Mouse (Mus musculus) limb, embryonic 14.5 days (tissue): ENCODE results near the gene Vps37d. TPM values are rescaled to one million over a fixed set of nuclear protein-coding genes. Genes with fewer than 3 reads are reported as not detected.

Source experiments
- ATAC-seq: fragments of 200-750 bp; cut with Nextera tagmentation; 2 replicates; pipeline ENCODE4 v1.8.0; 2017; ENCODE audit warnings: low read depth, moderate number of reproducible peaks, moderate TSS enrichment; ENCODE audit not compliant: low FRiP score
- DNase-seq: peaks from one replicate; pipeline ENCODE4 v3.0.0-alpha.2; 2015; ENCODE audit warnings: low spot score
- H3K27ac ChIP-seq: fragments of 300-500 bp; sonication (generic); replicated peaks from 2 replicates; pipeline ENCODE4 v1.5.1; 2014; ENCODE audit warnings: low read depth, mild to moderate bottlenecking, low read length, moderate library complexity, mixed read lengths
- H3K27me3 ChIP-seq: fragments of 300-500 bp; sonication (generic); 2 replicates; pipeline ENCODE4 v1.6.1; 2014; ENCODE audit warnings: low read length, mixed read lengths; ENCODE audit not compliant: control insufficient read depth, insufficient read depth
- H3K36me3 ChIP-seq: fragments of 300-500 bp; sonication (generic); 2 replicates; pipeline ENCODE4 v1.6.1; 2014; ENCODE audit warnings: mild to moderate bottlenecking, low read length, moderate library complexity, mixed read lengths; ENCODE audit not compliant: control insufficient read depth, insufficient read depth
- H3K4me1 ChIP-seq: fragments of 300-500 bp; sonication (generic); 2 replicates; pipeline ENCODE4 v1.6.1; 2014; ENCODE audit warnings: antibody characterized with exemption, low read length, mixed read lengths; ENCODE audit not compliant: control insufficient read depth, insufficient read depth
- H3K4me2 ChIP-seq: fragments of 300-500 bp; sonication (generic); replicated peaks from 2 replicates; pipeline ENCODE4 v1.6.1; 2014; ENCODE audit warnings: low read depth, mild to moderate bottlenecking, low read length, moderate library complexity; ENCODE audit not compliant: severe bottlenecking
- H3K4me3 ChIP-seq: fragments of 300-500 bp; sonication (generic); replicated peaks from 2 replicates; pipeline ENCODE4 v1.5.1; 2014; ENCODE audit warnings: low read length
- H3K9ac ChIP-seq: fragments of 300-500 bp; sonication (generic); 2 replicates; pipeline ENCODE4 v1.6.1; 2014; ENCODE audit warnings: mild to moderate bottlenecking, low read depth, low read length, moderate library complexity; ENCODE audit not compliant: severe bottlenecking
- H3K9me3 ChIP-seq: fragments of 300-500 bp; sonication (generic); 2 replicates; pipeline ENCODE4 v1.6.1; 2016; ENCODE audit warnings: low read length; ENCODE audit not compliant: control insufficient read depth
- POLR2A ChIP-seq: fragments of 200-500 bp; IDR thresholded peaks from 2 replicates; pipeline ENCODE4 v1.8.0; 2012; ENCODE audit warnings: inconsistent platforms, mild to moderate bottlenecking, moderate library complexity, borderline replicate concordance; ENCODE audit not compliant: insufficient read depth, insufficient read length; ENCODE audit errors: extremely low read depth
- WGBS: fragments of 180-500 bp; shearing (Covaris S2); extraction: QIAGEN DNeasy Blood & Tissue Kit; methylation state at CpG from one replicate; pipeline ENCODE4 v1.1.7; 2014; 5-methylcytosine and 5-hydroxymethylcytosine counted together
- polyA plus RNA-seq, 2 experiments: library from polyadenylated mRNA; depleted of rRNA in 1 of 2; stranded (reverse) in 1 of 2; unstranded in 1 of 2; fragments of >200 nt; fragmentation: Nextera tagmentation in 1 of 2; extraction: Ambion mirVana in 1 of 2; gene quantifications; 2 replicates each; pipeline versions ENCODE4 v1.2.1 to v1.2.3; 2012 to 2014

Vps37d gene
- polyA plus RNA-seq, 2 experiments = 10.7 to 24.5 TPM

- Histone ChIP-seq H3K27me3 (no peaks in the 10 kb centered on the region), H3K4me3 (no peak overlapping the region), H3K9me3 (no peaks in the 10 kb centered on the region), H3K4me1 (peaks cover 12% of the 10 kb centered on the region), H3K27ac (no peak overlapping the region), H3K4me2 (no peak overlapping the region), H3K9ac (no peak overlapping the region), H3K36me3 (peaks cover 6% of the 10 kb centered on the region)
- TF ChIP-seq POLR2A = no peak
- DNase-seq (no peak), ATAC-seq (no peak)
- WGBS = 93% methylated on average over 5 of the region's 5 CpGs
These were observed 45.5 kb downstream of the Vps37d start for GRCm38 (mm10) chr5:135032581-135032980.

DNA sequence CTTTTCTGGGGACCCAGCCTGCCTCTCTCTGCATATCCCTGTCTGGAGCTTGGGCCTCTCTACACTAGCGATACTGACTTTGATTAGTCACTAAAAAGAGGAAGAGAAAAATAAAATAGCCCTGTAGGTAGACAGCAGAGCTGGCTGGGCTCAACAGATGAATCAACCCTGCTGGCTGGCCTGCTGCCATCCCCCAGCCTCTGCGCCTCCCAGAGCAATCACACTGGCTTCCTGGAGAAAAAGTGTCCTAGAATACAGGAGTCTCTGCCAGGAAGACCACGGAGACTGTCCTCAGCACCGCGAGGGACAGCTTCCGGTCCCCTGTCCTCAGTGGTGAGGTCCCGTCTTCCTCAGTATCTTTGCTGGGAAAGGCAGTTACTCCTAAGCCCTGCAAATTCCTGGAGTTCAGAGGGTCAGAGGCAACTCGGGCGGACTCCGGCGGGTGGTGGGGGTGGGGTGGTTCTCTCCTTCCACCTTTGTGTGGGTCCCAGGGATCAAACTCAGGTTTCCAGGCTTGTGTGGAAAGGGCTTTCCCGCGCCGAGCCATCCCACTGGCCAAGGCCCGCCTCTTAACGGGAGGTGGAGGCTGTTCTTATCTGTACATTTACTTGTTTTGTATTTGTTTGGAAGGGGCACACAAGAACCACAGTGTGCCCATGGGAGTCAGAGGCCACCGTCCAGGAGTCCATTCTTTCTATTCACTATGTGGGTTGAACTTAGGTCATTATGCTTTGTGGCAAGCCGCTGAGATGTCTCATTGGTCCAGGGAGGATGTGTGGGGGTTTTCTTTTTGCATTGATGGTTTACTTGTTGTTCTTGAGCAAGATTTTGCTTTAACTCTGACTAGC, 48.8 kb downstream of the Vps37d start:
- no peak for ATAC-seq

GRCm38 (mm10) chr5:135025899-135026298, 52.2 kb downstream of the Vps37d start:
- peak overlapping the region; percentile 13; the same call in 1 of the 2 replicates for H3K9ac ChIP-seq
- H3K36me3 ChIP-seq = no peaks in the 10 kb centered on the region
- no peak overlapping the region for H3K4me3 ChIP-seq
- peak overlapping the region; percentile 29; the same call in 1 of the 2 replicates for H3K4me2 ChIP-seq
- H3K9me3 ChIP-seq = no peaks in the 10 kb centered on the region
- H3K27ac ChIP-seq = no peak overlapping the region
- 13% methylated on average over 7 of the region's 7 CpGs for WGBS
- ATAC-seq (no peak), DNase-seq (peak; percentile 11)
- H3K4me1 ChIP-seq = peaks cover 45% of the 10 kb centered on the region
- no peaks in the 10 kb centered on the region for H3K27me3 ChIP-seq
- no peak for TF ChIP-seq POLR2A

More for the DNA sequence above, 48.8 kb downstream of the Vps37d start:
- no peaks in the 10 kb centered on the region for H3K9me3 ChIP-seq
- 45% methylated on average over 15 of the region's 18 CpGs for WGBS
- no peaks in the 10 kb centered on the region for H3K27me3 ChIP-seq
- peak overlapping the region; percentile 12 for H3K9ac ChIP-seq
- no peaks in the 10 kb centered on the region for H3K36me3 ChIP-seq
- no peak overlapping the region; the same call in 1 of the 2 replicates for H3K27ac ChIP-seq
- DNase-seq = peak; percentile 62
- no peak for TF ChIP-seq POLR2A
- peaks cover 32% of the 10 kb centered on the region for H3K4me1 ChIP-seq
- H3K4me3 ChIP-seq = no peak overlapping the region
- no peak overlapping the region for H3K4me2 ChIP-seq

DNA sequence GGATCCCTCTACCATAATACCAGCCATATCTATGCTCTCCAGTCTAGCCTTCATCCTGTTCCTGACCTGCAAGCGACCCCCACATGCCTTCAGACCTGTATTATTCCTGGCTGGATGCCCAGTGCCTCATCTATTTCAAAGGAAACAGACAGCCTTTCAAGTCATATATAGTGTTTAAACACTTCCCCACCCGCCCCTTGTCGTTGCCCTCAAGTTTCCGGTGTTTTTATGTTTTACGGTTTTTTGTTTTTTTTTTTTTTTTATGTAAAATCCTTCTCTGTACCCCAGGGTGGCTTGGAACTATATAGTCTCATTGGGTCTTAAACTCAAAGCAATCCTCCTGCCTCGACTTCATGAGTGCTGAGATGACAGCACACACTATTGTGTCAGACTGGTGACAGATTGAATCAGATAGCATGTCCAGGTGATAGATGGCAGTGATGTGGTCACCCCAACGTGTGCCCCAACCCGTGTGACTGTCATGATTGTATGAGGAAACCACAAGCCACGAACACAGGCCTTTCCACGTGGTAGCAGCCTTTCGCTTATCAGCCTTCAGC, 53.3 kb downstream of the Vps37d start:
- Histone ChIP-seq H3K9ac (0 out of 2 replicates have a peak overlapping the region, but pooled peaks have one; percentile 25), H3K36me3 (no peaks in the 10 kb centered on the region), H3K27ac (no peak overlapping the region), H3K4me1 (peaks cover 45% of the 10 kb centered on the region), H3K4me3 (peak overlapping the region; percentile 68), H3K9me3 (no peaks in the 10 kb centered on the region), H3K27me3 (no peaks in the 10 kb centered on the region), H3K4me2 (peak overlapping the region; percentile 92)
- DNase-seq = no peak
- 34% methylated on average over 11 of the region's 11 CpGs for WGBS
- TF ChIP-seq POLR2A = no peak
- no peak for ATAC-seq

GRCm38 (mm10) chr5:135023344-135024173, 54.5 kb downstream of the Vps37d start, which contains the start of gene Stx1a:
Stx1a (plus strand) TSS chr5:135023482.
- Histone ChIP-seq H3K9me3 (no peaks in the 10 kb centered on the region), H3K4me3 (peak within 1 kb of the TSS; percentile 68), H3K9ac (peak within 1 kb of the TSS; percentile 71), H3K36me3 (no peaks in the 10 kb centered on the region), H3K4me2 (peak within 1 kb of the TSS; percentile 92), H3K27me3 (no peaks in the 10 kb centered on the region), H3K27ac (0 out of 2 replicates have a peak within 1 kb of the TSS, but pooled peaks have one; percentile 19), H3K4me1 (peaks cover 36% of the 10 kb centered on the region)
- peak; percentile 98 for ATAC-seq
- no peak for TF ChIP-seq POLR2A
- peak; percentile 95 for DNase-seq
- 2% methylated on average over 51 of the region's 61 CpGs for WGBS

Other genes with a start within 250 kb of the Vps37d start
- not detected in 2 replicates for gene Tmem270, start 171.5 kb downstream of the Vps37d start, polyA plus RNA-seq (2012; rRNA removed)
- gene Tmem270, start 171.5 kb downstream of the Vps37d start, polyA plus RNA-seq (2014; fragmentation: Nextera tagmentation; extraction: Ambion mirVana) = not detected in 2 replicates
- gene Cldn13, start 162.7 kb downstream of the Vps37d start, polyA plus RNA-seq (2012; rRNA removed) = 0.33 TPM in 2 replicates
- gene Cldn13, start 162.7 kb downstream of the Vps37d start, polyA plus RNA-seq (2014; fragmentation: Nextera tagmentation; extraction: Ambion mirVana) = not detected in 2 replicates
- 14.8 and 14.9 TPM in 2 replicates for gene Mettl27, start 145.9 kb downstream of the Vps37d start, polyA plus RNA-seq (2012; rRNA removed)
- 18.9 and 21.3 TPM in 2 replicates for gene Mettl27, start 145.9 kb downstream of the Vps37d start, polyA plus RNA-seq (2014; fragmentation: Nextera tagmentation; extraction: Ambion mirVana)
- 48.4 and 50.0 TPM in 2 replicates for gene Cldn4, start 131.3 kb downstream of the Vps37d start, polyA plus RNA-seq (2012; rRNA removed)
- 49.3 and 61.5 TPM in 2 replicates for gene Cldn4, start 131.3 kb downstream of the Vps37d start, polyA plus RNA-seq (2014; fragmentation: Nextera tagmentation; extraction: Ambion mirVana)
- 7.2 and 8.8 TPM in 2 replicates for gene Cldn3, start 92.1 kb downstream of the Vps37d start, polyA plus RNA-seq (2012; rRNA removed)
- 14.7 and 18.3 TPM in 2 replicates for gene Cldn3, start 92.1 kb downstream of the Vps37d start, polyA plus RNA-seq (2014; fragmentation: Nextera tagmentation; extraction: Ambion mirVana)
- gene Abhd11, start 69.1 kb downstream of the Vps37d start, polyA plus RNA-seq (2012; rRNA removed) = 83.2 and 94.3 TPM in 2 replicates
- 64.7 and 67.4 TPM in 2 replicates for gene Abhd11, start 69.1 kb downstream of the Vps37d start, polyA plus RNA-seq (2014; fragmentation: Nextera tagmentation; extraction: Ambion mirVana)
- gene Stx1a, start 54.8 kb downstream of the Vps37d start, polyA plus RNA-seq (2012; rRNA removed) = 39.2 and 45.5 TPM in 2 replicates
- 11.4 and 13.0 TPM in 2 replicates for gene Stx1a, start 54.8 kb downstream of the Vps37d start, polyA plus RNA-seq (2014; fragmentation: Nextera tagmentation; extraction: Ambion mirVana)
- 29.1 and 31.3 TPM in 2 replicates for gene Dnajc30, start 14.1 kb downstream of the Vps37d start, polyA plus RNA-seq (2012; rRNA removed)
- gene Dnajc30, start 14.1 kb downstream of the Vps37d start, polyA plus RNA-seq (2014; fragmentation: Nextera tagmentation; extraction: Ambion mirVana) = 32.6 and 39.2 TPM in 2 replicates
- gene Bud23, start 13.3 kb downstream of the Vps37d start, polyA plus RNA-seq (2012; rRNA removed) = 107 and 121 TPM in 2 replicates
- 101 and 108 TPM in 2 replicates for gene Bud23, start 13.3 kb downstream of the Vps37d start, polyA plus RNA-seq (2014; fragmentation: Nextera tagmentation; extraction: Ambion mirVana)
- 3.3 and 5.3 TPM in 2 replicates for gene Mlxipl, start 11.6 kb upstream of the Vps37d start, polyA plus RNA-seq (2012; rRNA removed)
- 0.54 and 1.6 TPM in 2 replicates for gene Mlxipl, start 11.6 kb upstream of the Vps37d start, polyA plus RNA-seq (2014; fragmentation: Nextera tagmentation; extraction: Ambion mirVana)
- 23.2 and 25.7 TPM in 2 replicates for gene Tbl2, start 71.4 kb upstream of the Vps37d start, polyA plus RNA-seq (2012; rRNA removed)
- 29.8 and 32.1 TPM in 2 replicates for gene Tbl2, start 71.4 kb upstream of the Vps37d start, polyA plus RNA-seq (2014; fragmentation: Nextera tagmentation; extraction: Ambion mirVana)
- gene Bcl7b, start 90.0 kb upstream of the Vps37d start, polyA plus RNA-seq (2012; rRNA removed) = 20.6 and 24.6 TPM in 2 replicates
- gene Bcl7b, start 90.0 kb upstream of the Vps37d start, polyA plus RNA-seq (2014; fragmentation: Nextera tagmentation; extraction: Ambion mirVana) = 43.3 and 46.2 TPM in 2 replicates
- 72.7 and 73.0 TPM in 2 replicates for gene Baz1b, start 109.0 kb upstream of the Vps37d start, polyA plus RNA-seq (2012; rRNA removed)
- gene Baz1b, start 109.0 kb upstream of the Vps37d start, polyA plus RNA-seq (2014; fragmentation: Nextera tagmentation; extraction: Ambion mirVana) = 52.3 and 58.8 TPM in 2 replicates
- gene Fzd9, start 173.0 kb upstream of the Vps37d start, polyA plus RNA-seq (2012; rRNA removed) = 31.2 and 50.0 TPM in 2 replicates
- 19.4 and 23.1 TPM in 2 replicates for gene Fzd9, start 173.0 kb upstream of the Vps37d start, polyA plus RNA-seq (2014; fragmentation: Nextera tagmentation; extraction: Ambion mirVana)